Mouse (Mus musculus) ovary, adult 18-20 months (tissue): Measurements from ENCODE around the gene Ticam1.

Source experiments
- DNase-seq: peaks from one replicate; pipeline ENCODE4 v3.0.0; 2022; ENCODE audit warnings: low spot score, mixed read lengths

Ticam1 gene

DNA sequence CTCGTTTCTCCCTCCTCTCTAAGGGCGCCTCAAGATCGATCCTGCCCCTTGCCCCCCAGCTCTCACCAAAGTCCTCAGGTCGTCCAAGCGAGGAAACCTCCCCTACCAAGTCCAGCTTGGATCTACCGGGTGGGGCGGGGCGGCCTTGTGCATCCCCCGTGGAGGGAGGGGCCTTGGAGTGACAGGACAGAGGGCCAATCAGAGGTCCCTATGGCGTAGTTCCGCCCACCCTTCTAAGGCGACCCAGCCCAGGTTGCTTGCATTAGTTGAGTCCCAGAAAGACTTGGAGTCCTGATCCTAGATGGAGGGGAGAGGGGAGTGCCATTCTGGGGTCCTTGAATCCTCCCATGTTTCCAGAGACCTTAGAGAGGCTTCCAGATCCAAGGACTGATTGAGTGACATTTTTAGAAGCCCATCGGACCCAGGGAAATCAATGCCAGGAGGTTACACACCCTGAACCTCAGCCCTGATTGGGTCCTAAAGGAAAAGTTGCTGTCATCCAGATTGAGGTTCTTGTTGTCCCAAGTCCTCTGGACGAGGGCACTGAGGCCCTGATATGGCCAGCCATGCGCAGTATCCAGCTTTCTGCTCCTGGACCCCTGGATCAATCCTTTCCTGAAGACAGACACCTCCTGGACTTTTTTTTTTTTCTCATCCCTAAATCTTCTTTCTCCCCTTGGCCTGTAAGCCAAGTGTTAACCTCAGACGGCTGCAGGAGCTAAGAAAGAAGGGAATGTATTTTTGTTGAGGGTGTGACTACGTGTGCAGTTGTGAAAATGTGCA, 14.0 kb upstream of the Ticam1 start:
- peak; percentile 95 for DNase-seq

GRCm38 (mm10) chr17:56289371-56290331, 13.1 kb upstream of the Ticam1 start:
- DNase-seq: no peak

DNA sequence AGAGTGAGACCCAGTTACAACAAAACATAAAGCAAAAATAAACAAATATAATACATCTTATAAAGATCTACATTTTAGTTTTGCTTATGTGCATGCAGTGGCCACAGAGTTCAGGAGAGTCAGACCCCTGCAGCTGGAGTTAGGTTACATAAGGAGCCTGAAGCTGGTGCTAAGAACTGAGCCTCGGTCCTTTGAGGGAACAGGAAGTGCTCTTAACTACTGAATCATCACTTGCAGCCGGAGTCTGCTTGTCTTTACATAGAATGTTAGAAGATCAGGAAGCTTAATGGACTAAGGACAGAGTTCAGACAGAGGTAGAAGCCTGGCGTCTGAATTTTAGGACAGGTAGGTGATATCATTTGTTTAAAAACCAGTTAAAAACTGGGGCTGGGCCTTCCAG, 12.3 kb upstream of the Ticam1 start:
- no peak for DNase-seq

DNA sequence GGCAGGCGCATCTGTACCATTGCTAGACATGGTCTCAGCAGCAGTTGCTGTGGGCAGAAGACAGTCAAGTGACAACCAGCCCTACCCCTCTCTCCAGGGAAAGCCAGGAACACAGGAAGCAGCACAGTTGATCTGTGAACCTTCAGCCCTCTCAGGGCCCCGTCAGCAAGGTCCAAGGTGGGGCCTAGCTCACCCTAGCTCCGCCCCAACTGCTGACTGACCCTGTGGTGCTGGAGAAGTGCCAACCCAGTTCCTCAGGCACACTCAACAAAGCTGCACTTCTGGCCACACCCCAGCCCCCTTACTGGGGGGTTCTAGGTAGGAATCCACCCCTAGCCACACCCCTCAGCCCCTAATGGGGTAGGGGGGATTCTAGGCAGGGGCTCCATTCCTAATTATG, 11.2 kb upstream of the Ticam1 start:
- DNase-seq: no peak

DNA sequence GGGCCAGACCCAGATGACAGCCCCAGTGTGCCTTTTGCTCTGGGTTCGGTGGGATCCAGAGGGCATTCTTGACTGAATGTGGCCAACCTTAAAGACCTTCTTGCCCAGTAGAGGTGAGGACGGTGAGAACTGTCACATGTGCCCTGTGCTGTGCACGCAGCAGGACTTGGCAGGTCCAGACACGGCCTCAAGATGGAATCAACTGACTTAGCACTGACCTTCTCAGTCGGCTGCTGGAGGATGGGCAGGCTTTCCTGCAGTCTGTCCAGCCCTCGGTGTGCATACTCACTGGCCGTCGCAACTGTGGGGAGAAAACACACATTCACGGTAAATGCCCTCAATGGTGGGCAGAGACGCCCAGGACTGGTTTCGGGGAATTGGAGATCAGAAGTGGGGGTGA, 9.4 kb upstream of the Ticam1 start:
- DNase-seq: no peak

- no peak for DNase-seq
Measured at GRCm38 (mm10) chr17:56283316-56283715, 6.7 kb upstream of the Ticam1 start.

DNA sequence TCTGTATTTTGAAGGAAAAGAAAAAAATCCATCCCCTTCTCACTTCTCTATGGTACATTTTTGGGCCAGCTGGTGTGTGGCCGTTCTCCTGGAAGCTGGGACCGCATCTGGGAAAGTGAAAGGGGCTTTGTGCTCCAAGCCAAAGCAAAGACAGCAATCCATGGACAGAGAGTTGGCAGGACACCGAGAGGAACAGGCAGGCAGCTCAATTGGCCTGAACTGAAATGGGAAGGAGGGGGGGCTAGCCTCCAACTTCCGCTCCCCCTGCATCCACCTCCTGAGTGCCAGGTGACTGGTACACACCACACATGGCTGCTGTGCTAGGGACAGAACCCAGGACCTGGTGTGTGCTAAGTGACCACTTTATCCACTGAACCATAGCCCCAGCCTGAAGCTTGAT, 6.2 kb upstream of the Ticam1 start:
- no peak for DNase-seq

- no peak for DNase-seq
Measured at GRCm38 (mm10) chr17:56281193-56281592, 4.6 kb upstream of the Ticam1 start.

GRCm38 (mm10) chr17:56279481-56280155, 3.0 kb upstream of the Ticam1 start:
- DNase-seq: no peak

DNA sequence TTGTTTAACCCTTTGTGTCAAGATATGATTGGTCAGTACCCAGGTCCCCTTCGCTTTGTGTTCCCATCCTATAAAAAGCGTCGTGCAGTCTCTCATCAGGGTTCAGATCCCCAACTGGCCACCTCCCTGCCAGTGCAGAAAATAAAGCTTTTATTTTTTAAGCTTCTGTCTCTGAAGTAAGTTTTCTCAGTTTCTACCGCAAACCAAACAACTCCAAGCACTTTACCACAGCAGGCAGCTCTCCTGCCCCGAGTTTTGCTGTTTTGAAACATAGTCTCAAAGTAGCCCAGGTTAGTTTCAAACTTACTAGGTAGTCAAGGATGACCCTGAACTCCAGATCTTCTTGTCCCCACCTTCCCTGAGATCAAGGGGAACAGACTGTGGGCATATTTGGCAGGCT, 1.8 kb upstream of the Ticam1 start:
- no peak for DNase-seq

DNA sequence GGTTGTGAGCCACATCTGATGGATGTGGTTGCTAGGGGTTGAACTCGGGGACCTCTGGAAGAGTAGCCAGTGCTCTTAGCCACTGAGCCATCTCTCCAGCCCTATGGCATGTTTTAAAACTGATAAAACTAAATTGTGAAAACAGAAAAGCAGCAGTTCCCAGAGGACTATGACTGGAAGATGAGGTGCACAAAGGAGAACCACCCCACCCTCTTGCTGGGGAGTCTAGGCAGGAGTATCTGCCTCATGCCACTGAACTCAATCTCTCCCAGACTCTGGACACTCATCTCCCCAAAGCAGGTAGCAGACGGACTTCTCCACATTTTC, 944 bp upstream of the Ticam1 start:
- no peak for DNase-seq

- DNase-seq: no peak
Measured at GRCm38 (mm10) chr17:56275842-56276480, 625 bp downstream of the Ticam1 start.

- DNase-seq: no peak
Measured at GRCm38 (mm10) chr17:56273986-56274385, 2.6 kb downstream of the Ticam1 start.

DNA sequence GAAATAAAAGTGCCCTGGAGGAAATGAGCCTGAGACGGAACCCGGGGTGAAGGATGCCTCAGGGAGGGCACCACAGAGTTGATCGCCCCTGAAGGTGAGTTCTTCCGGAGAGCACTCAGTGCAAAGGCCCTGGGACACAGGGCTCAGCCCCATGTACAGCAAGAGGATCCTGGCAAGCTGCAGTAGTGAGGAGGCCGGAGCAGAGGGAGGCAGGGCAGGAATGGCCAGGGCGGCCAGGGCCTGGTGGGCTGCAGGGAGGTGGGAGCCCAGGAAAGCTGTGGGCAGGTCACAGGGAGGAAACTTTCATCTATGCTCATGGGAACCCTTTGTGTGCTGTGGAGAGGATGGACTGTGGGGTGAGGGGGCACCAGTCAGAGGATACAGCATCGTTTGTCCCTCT, 3.1 kb downstream of the Ticam1 start:
- DNase-seq: no peak

DNA sequence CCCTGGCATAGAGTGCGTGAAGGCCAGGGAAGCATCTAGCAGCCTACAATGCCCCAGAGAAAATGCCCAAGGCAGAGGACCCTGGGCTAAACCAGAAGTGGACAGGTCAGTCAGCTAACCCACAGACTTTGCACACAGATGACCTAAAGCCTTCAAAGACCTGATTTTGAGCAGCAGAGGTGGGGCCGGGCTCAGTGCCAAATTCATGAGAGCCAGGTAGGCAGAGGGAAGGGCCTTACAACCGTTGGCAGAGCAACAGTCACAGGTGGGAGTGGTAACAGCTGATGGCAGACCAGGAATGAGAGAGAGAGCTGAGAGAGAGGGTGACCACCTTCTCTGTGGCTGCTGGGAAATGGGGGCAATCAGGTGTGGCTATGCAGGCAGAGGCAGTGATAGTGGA, 3.9 kb downstream of the Ticam1 start:
- no peak for DNase-seq

DNA sequence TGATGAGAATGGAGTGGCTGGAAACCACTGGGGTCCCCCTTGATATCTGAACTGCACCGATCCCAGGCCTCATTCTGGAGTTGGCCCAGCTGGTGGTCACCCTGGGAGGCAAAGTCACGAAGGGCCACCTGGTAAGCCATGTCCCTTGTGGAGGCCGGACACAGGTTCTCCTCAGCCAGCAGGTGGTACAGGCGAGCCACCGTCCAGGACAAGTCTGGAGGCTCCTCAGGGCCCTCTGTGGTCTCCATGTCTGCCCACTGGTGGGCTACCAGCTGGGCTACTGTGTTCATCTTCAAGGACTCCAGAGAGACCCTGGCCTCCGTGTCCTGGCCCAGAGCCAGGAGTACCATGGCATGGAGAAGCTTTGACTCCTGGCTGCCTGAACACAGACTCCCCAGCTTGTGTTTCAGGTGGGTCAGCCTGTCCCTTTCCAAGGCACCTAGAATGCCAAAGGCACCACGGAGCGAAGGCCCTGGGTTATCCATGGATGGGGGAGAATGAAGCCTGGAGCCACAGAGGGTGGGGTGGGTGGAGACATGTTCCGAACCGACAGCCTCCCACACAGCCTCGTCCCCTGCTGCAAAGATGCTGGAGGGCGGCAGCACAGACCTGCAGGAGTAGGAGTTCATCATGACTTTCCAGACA, 4.9 kb downstream of the Ticam1 start:
- no peak for DNase-seq

DNA sequence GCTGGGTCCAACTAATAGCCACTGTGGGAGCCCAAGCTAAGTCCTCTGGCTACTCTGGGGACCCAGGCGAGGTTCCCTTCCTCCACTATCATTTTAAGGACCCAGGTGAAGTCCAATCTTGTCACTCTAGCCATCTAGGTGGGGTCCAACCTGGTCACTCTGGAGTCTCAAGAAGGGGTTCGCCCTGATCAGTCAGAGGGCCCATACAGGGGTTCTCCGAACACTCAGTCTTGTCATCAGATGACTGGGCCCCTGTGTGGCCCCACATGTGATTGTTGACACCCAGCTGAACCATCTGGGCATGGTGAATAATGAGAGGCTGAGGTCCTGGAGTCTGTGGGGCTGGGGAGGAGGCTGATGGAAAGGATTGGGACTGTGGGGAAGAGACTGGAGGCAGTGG, 6.8 kb downstream of the Ticam1 start:
- DNase-seq: no peak

- no peak for DNase-seq
Measured at GRCm38 (mm10) chr17:56269153-56269630, 7.4 kb downstream of the Ticam1 start.

GRCm38 (mm10) chr17:56266271-56266670, 10.3 kb downstream of the Ticam1 start:
- DNase-seq: no peak

DNA sequence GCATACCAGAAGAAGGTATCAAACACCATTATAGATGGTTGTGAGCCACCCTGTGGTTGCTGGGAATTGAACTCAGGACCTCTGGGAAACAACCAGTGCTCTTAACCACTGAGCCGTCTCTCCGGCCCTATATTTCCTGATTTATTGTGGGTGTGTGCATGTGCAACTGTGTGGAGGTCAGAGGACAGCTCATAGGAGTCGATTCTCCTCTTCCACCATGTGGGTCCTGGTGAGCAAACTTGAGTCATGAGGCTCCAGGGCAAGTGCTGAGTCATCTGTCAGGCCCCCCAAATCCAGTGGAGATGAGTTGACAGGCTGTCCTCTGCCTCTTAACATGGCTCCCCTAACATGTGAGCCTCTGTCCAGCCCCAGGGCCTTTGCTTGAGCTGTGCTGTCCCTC, 10.7 kb downstream of the Ticam1 start:
- DNase-seq: no peak

DNA sequence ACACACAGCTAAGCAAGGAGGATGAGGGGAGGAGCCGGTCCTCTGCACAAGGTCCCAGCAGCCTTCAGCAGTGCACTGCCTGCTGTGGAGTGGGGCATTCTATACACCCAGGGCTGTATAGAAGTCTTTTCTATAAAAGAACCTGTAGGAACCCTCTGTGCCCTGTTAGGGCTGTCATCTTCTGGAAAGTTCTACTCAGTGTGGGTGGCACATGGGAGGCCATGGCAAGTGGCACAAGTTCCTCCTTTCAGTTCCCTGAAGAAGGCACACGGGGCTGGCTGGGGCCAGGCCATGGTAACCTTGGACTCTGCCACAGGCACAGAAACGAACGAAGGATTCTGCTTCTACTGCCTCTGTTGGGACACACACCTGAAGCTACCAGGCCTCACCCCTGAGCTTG, 11.6 kb downstream of the Ticam1 start:
- DNase-seq: no peak

GRCm38 (mm10) chr17:56264020-56264419, 12.6 kb downstream of the Ticam1 start:
- no peak for DNase-seq
